Mouse (Mus musculus) CH12.LX (cell line): Measurements from ENCODE around the gene Gm49450.

Experiments used
- CTCF ChIP-seq, 2 experiments: IDR thresholded peaks in 1 of 2; conservative IDR thresholded peaks in 1 of 2; 2 replicates each; pipeline ENCODE4 v1.5.1; 2011 to 2012; ENCODE audit warnings: low read depth in 2 of 2, low read length in 2 of 2, improper control_type of control experiment in 1 of 2, inconsistent platforms in 1 of 2, mild to moderate bottlenecking in 1 of 2, moderate library complexity in 1 of 2
- EP300 ChIP-seq: IDR thresholded peaks from 2 replicates; pipeline ENCODE4 v1.6.1; 2011; ENCODE audit warnings: low read length, improper control_type of control experiment
- TCF12 ChIP-seq: IDR thresholded peaks from 2 replicates; pipeline ENCODE4 v1.6.1; 2014; ENCODE audit warnings: low read depth, mild to moderate bottlenecking, inconsistent platforms, low read length, improper control_type of control experiment
- ZC3H11A ChIP-seq: IDR thresholded peaks from 2 replicates; pipeline ENCODE4 v1.6.1; 2012; ENCODE audit warnings: low read depth, mild to moderate bottlenecking, inconsistent platforms, low read length, improper control_type of control experiment

DNA sequence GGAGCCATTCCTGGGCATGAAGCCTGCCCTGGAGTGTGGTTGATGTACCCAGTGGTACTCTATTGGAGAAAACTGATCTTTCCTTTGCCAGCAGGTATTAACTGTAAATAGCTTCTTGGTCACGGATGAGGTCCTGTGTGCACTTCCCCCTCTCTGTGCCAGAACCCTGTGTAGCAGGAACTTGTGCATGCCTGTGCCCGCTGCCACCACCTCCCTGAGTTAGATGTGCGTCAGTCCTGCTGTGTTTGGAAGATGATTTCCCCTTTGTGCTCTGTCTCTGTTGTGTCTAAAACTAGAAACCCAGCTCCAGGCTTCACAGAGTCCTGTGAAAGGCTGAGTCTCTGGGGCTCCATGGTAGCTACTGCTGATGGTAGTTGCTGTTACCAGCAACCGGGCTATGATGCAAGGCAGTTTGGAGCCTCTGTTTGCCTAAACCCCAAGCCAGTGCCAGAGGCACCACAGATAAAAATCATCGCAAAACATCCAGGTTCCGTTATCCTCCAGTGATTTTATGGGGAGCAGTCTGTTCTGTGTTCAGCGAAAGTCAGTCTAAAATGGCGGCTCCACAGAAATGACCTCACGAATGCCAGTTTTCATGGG lies 19.8 kb upstream of the Gm49450 start:
- TF ChIP-seq EP300 (no peak), CTCF (conservative IDR thresholded peaks at IDR 0.05 in 1 of 2, IDR thresholded peaks at IDR 0.05 in 1 of 2; ENCODE audit: low read depth in 2 of 2, low read length in 2 of 2) (no peak), TCF12 (no peak), ZC3H11A (no peak)
